Mouse (Mus musculus) embryonic facial prominence, embryonic 11.5 days (tissue): Measurements from ENCODE around the gene Gpc2. TPM values are rescaled to one million over a fixed set of nuclear protein-coding genes. Genes with fewer than 3 reads are reported as not detected.

ENCODE experiments used
- ATAC-seq: fragments of 200-750 bp; cut with Nextera tagmentation; replicated peaks from 2 replicates; pipeline ENCODE4 v1.8.0; 2017; ENCODE audit warnings: low read depth; ENCODE audit not compliant: insufficient number of reproducible peaks, low FRiP score, low TSS enrichment
- DNase-seq: peaks from one replicate; pipeline ENCODE4 v3.0.0-alpha.2; 2015; ENCODE audit warnings: low spot score
- H3K27ac ChIP-seq: fragments of 300-500 bp; sonication (generic); replicated peaks from 2 replicates; pipeline ENCODE4 v1.5.1; 2014; ENCODE audit warnings: mild to moderate bottlenecking, low read depth, low read length, control low read depth
- H3K27me3 ChIP-seq: fragments of 300-500 bp; sonication (generic); 2 replicates; pipeline ENCODE4 v1.6.1; 2014; ENCODE audit warnings: mild to moderate bottlenecking, low read length, moderate library complexity, mixed read lengths; ENCODE audit not compliant: control insufficient read depth, insufficient read depth
- H3K36me3 ChIP-seq: fragments of 300-500 bp; sonication (generic); replicated peaks from 2 replicates; pipeline ENCODE4 v1.6.1; 2014; ENCODE audit warnings: low read depth, mild to moderate bottlenecking, low read length, moderate library complexity, mixed read lengths; ENCODE audit not compliant: control insufficient read depth, insufficient read depth
- H3K4me1 ChIP-seq: fragments of 300-500 bp; sonication (generic); 2 replicates; pipeline ENCODE4 v1.6.1; 2014; ENCODE audit warnings: low read length, mixed read lengths; ENCODE audit not compliant: control insufficient read depth, insufficient read depth
- H3K4me2 ChIP-seq: fragments of 300-500 bp; sonication (generic); 2 replicates; pipeline ENCODE4 v1.6.1; 2014; ENCODE audit warnings: low read depth, mild to moderate bottlenecking, control low read depth, low read length, moderate library complexity
- H3K4me3 ChIP-seq: fragments of 300-500 bp; sonication (generic); 2 replicates; pipeline ENCODE4 v1.5.1; 2014; ENCODE audit warnings: low read depth, low read length, control low read depth
- H3K9ac ChIP-seq: fragments of 300-500 bp; sonication (generic); replicated peaks from 2 replicates; pipeline ENCODE4 v1.6.1; 2014; ENCODE audit warnings: mild to moderate bottlenecking, control low read depth, low read length
- H3K9me3 ChIP-seq: fragments of 300-500 bp; sonication (generic); replicated peaks from 2 replicates; pipeline ENCODE4 v1.6.1; 2016; ENCODE audit warnings: mild to moderate bottlenecking, low read length, inconsistent platforms, mixed read lengths; ENCODE audit not compliant: control insufficient read depth
- WGBS: fragments of 180-500 bp; shearing (Covaris S2); extraction: QIAGEN DNeasy Blood & Tissue Kit; methylation state at CpG from one replicate; pipeline ENCODE4 v1.1.7; 2014; 5-methylcytosine and 5-hydroxymethylcytosine counted together
- polyA plus RNA-seq: library from polyadenylated mRNA; unstranded; fragments of >200 nt; fragmentation: Nextera tagmentation; extraction: Ambion mirVana; gene quantifications from 2 replicates; pipeline ENCODE4 v1.2.1, GENCODE M21; 2014

The Gpc2 gene
- polyA plus RNA-seq, 1 experiment from 2014 or later: 11.9 TPM

- no peaks in the 10 kb centered on the region for H3K27me3 ChIP-seq
- no peaks in the 10 kb centered on the region for H3K36me3 ChIP-seq
- WGBS: 80% methylated on average over 4 of the region's 4 CpGs
- H3K4me3 ChIP-seq: no peak overlapping the region
- no peak overlapping the region for H3K27ac ChIP-seq
- ATAC-seq (no peak), DNase-seq (no peak)
- H3K9ac ChIP-seq: no peak overlapping the region
- H3K4me1 ChIP-seq: peaks cover 2% of the 10 kb centered on the region; the same call in 1 of the 2 replicates
- H3K9me3 ChIP-seq: no peaks in the 10 kb centered on the region
- no peak overlapping the region for H3K4me2 ChIP-seq
These were observed 10.8 kb downstream of the Gpc2 start for GRCm38 (mm10) chr5:138268980-138269379.

GRCm38 (mm10) chr5:138267114-138267513 lies 12.7 kb downstream of the Gpc2 start:
- ATAC-seq: no peak
- Histone ChIP-seq H3K36me3 (no peaks in the 10 kb centered on the region; the same call in 1 of the 2 replicates), H3K4me3 (no peak overlapping the region), H3K27ac (no peak overlapping the region), H3K9ac (no peak overlapping the region), H3K9me3 (no peaks in the 10 kb centered on the region), H3K27me3 (no peaks in the 10 kb centered on the region), H3K4me1 (peaks cover 2% of the 10 kb centered on the region; the same call in 1 of the 2 replicates), H3K4me2 (no peak overlapping the region)
- 91% methylated on average over 3 of the region's 3 CpGs for WGBS
- no peak for DNase-seq

- WGBS: 97% methylated on average over 4 of the region's 4 CpGs
- no peak overlapping the region for H3K4me3 ChIP-seq
- no peak overlapping the region for H3K27ac ChIP-seq
- peaks cover 2% of the 10 kb centered on the region for H3K36me3 ChIP-seq
- H3K4me1 ChIP-seq: no peaks in the 10 kb centered on the region
- H3K27me3 ChIP-seq: no peaks in the 10 kb centered on the region
- DNase-seq (no peak), ATAC-seq (no peak)
- H3K4me2 ChIP-seq: no peak overlapping the region
- no peak overlapping the region for H3K9ac ChIP-seq
- no peaks in the 10 kb centered on the region for H3K9me3 ChIP-seq
These were observed 14.1 kb downstream of the Gpc2 start for GRCm38 (mm10) chr5:138265712-138266111.

GRCm38 (mm10) chr5:138264207-138264578 lies 15.6 kb downstream of the Gpc2 start:
- H3K4me3 ChIP-seq: peak overlapping the region; percentile 83
- H3K4me1 ChIP-seq: no peaks in the 10 kb centered on the region
- DNase-seq (no peak), ATAC-seq (no peak)
- peak overlapping the region; percentile 73 for H3K4me2 ChIP-seq
- 14% methylated on average over 6 of the region's 6 CpGs for WGBS
- H3K9me3 ChIP-seq: no peaks in the 10 kb centered on the region
- no peak overlapping the region for H3K27ac ChIP-seq
- H3K36me3 ChIP-seq: peaks cover 7% of the 10 kb centered on the region
- H3K27me3 ChIP-seq: no peaks in the 10 kb centered on the region
- peak overlapping the region; percentile 88 for H3K9ac ChIP-seq

GRCm38 (mm10) chr5:138263260-138264206 lies 16.3 kb downstream of the Gpc2 start, which contains the start of gene BC037034:
BC037034 (minus strand) TSS chr5:138264033.
- Histone ChIP-seq H3K27ac (peak within 1 kb of the TSS; percentile 10; the same call in 1 of the 2 replicates), H3K27me3 (no peaks in the 10 kb centered on the region), H3K4me2 (peak within 1 kb of the TSS; percentile 73), H3K9ac (peak within 1 kb of the TSS; percentile 88), H3K4me3 (peak within 1 kb of the TSS; percentile 83), H3K36me3 (peaks cover 7% of the 10 kb centered on the region), H3K4me1 (no peaks in the 10 kb centered on the region), H3K9me3 (no peaks in the 10 kb centered on the region)
- ATAC-seq (peak; percentile 77), DNase-seq (peak; percentile 96)
- under 1% methylated on average over 66 of the region's 71 CpGs for WGBS

- H3K4me2 ChIP-seq: peak overlapping the region; percentile 73
- no peaks in the 10 kb centered on the region for H3K4me1 ChIP-seq
- no peaks in the 10 kb centered on the region for H3K9me3 ChIP-seq
- DNase-seq: no peak
- no peak for ATAC-seq
- peak overlapping the region; percentile 83 for H3K4me3 ChIP-seq
- H3K27ac ChIP-seq: no peak overlapping the region
- H3K9ac ChIP-seq: peak overlapping the region; percentile 88
- WGBS: 64% methylated on average over 18 of the region's 18 CpGs
- peaks cover 7% of the 10 kb centered on the region for H3K36me3 ChIP-seq
- H3K27me3 ChIP-seq: no peaks in the 10 kb centered on the region
These were observed 17.1 kb downstream of the Gpc2 start for GRCm38 (mm10) chr5:138262582-138263240.

GRCm38 (mm10) chr5:138262001-138262400 lies 17.8 kb downstream of the Gpc2 start:
- ATAC-seq: no peak
- Histone ChIP-seq H3K9me3 (no peaks in the 10 kb centered on the region), H3K4me3 (no peak overlapping the region), H3K9ac (no peak overlapping the region), H3K4me1 (no peaks in the 10 kb centered on the region), H3K27me3 (no peaks in the 10 kb centered on the region), H3K27ac (no peak overlapping the region), H3K4me2 (no peak overlapping the region), H3K36me3 (peaks cover 7% of the 10 kb centered on the region)
- no peak for DNase-seq
- WGBS: 63% methylated on average over 4 of the region's 4 CpGs

- no peak for DNase-seq
- no peaks in the 10 kb centered on the region for H3K4me1 ChIP-seq
- H3K27me3 ChIP-seq: no peaks in the 10 kb centered on the region
- H3K9me3 ChIP-seq: no peaks in the 10 kb centered on the region
- 90% methylated on average over 11 of the region's 11 CpGs for WGBS
- H3K27ac ChIP-seq: no peak overlapping the region
- H3K9ac ChIP-seq: no peak overlapping the region
- peaks cover 7% of the 10 kb centered on the region for H3K36me3 ChIP-seq
- ATAC-seq: no peak
- H3K4me2 ChIP-seq: no peak overlapping the region
- H3K4me3 ChIP-seq: no peak overlapping the region
These were observed 19.0 kb downstream of the Gpc2 start for GRCm38 (mm10) chr5:138260834-138261233.
